Mouse (Mus musculus): ENCODE data around the gene Majin.

GRCm38 (mm10) chr19:6264200-6264599 is 80.0 kb downstream of the Majin start:
- TF ChIP-seq POLR2A (IDR thresholded peaks at IDR 0.05; ENCODE audit: insufficient read depth, low read depth, low read length) (no peak), CTCF (IDR thresholded peaks at IDR 0.05) (no peak)

Data from heart, adult 2 months (tissue).